Mouse (Mus musculus): ENCODE data around the gene Rimbp3.

DNA sequence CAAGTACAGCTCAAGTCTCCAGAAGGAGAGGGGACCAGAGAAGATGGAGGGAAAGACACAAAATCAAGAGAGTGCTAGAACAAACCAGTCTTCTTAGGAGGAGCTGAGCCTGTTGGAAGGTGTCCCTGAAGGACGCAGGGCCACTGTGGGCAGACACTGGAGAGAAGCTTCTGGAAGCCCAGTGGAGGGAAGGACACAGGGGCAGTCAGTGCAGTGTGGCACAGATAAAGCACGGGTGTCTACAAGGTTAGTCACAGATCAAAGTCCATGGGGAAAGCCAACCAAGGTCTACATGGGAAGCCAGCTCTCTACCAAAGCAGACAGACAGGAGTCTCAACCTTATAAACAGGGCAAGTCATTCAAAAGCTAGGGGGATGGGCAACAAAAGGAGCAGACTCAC, 32.6 kb upstream of the Rimbp3 start:
- TF ChIP-seq CTCF (IDR thresholded peaks at IDR 0.05; ENCODE audit: low read depth, low read length) (no peak), POLR2A (IDR thresholded peaks at IDR 0.05; ENCODE audit: borderline replicate concordance, low read depth, low read length) (no peak)

All from bone marrow macrophage, adult 2 months (primary cell).